Mouse (Mus musculus) olfactory bulb, adult 2 months (tissue): ENCODE data around the gene 1700008O03Rik.

Experiments
- CTCF ChIP-seq: fragments of 200-500 bp; IDR thresholded peaks from 2 replicates; pipeline ENCODE4 v1.5.1; 2012; ENCODE audit warnings: low read depth, mild to moderate bottlenecking, low read length, moderate library complexity; ENCODE audit not compliant: insufficient read depth
- POLR2A ChIP-seq: fragments of 200-500 bp; IDR thresholded peaks from 2 replicates; pipeline ENCODE4 v1.6.1; 2012; ENCODE audit warnings: mild to moderate bottlenecking, low read depth, low read length, moderate library complexity; ENCODE audit not compliant: insufficient read depth

GRCm38 (mm10) chr7:44332336-44332735 is 53.3 kb downstream of the 1700008O03Rik start:
- no peak for TF ChIP-seq CTCF
- TF ChIP-seq POLR2A = no peak
